Mouse (Mus musculus): ENCODE measurements around the gene Mbnl1.

GRCm38 (mm10) chr3:60496197-60496596 lies 23.6 kb downstream of the Mbnl1 start:
- no peak for TF ChIP-seq CTCF (IDR thresholded peaks at IDR 0.05)
- TF ChIP-seq EP300 (IDR thresholded peaks at IDR 0.05): no peak
